Mouse (Mus musculus): ENCODE results near the gene A2ml1.

A2ml1 gene

DNA sequence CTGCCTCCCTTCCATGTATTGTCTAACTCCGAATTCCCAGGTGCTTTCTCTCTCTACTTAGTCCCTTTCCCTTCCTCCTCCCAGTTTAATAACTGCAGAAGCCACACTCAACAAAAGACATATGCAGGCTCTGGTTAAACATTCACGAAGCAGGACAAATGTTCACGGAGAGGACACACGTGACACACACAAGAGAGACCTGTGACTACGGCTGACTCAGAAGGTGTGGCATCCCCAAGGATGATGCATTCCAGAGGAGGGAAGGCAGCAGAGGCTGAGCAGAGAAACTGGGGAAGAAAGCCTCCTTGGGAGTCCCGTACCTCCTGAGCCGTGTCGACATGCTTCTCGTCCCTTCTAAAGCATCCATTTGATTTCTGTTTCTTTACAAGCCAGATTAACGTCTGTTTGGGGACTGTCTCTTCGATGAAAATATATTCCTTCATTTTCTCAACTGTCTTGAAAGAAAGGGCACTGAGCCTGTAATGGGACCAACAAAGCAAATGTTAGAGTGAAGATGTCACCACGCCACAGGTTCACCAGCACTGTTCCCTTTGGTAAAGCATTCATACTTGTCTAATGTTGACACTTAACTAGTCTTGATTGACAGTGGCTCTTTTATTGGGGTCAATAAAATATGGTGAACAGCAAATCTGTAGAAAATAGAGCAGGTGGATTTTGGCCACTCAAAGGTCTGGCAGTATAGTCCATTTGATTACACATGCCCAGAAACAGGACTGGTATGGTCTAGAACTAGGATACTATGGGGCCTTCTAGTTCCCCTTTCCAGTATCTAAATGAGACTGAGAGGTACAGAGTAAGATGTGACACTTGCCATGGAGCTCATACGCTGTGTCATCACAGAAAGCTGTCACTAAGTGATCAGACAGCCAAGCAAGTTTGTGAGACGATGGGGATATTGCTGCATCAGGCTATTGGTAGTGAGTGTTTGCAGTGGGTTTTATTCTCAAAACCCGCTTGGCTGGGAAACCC, 31.6 kb downstream of the A2ml1 start:
- peak; percentile 70 for DNase-seq (ENCODE audit: low read depth, low spot score)

DNA sequence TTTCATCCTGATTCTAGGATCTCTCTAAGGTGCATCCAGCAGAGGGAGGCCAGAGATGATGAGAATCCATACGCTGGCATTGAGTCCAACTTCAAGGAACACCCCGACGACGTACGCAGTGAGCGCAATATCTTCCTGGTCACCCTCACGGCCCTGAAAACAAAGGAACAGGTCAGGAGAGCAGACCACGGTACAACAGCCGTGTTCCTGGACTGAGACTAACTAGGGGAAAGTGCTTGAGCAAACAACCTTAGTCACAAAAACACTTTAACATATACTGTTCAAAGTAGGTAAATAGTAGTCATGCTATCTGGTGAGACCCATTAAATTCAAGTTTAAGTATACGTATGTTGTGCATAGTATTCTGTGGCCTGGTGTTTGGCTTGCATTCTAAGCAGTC, 32.9 kb downstream of the A2ml1 start:
- DNase-seq (ENCODE audit: low read depth, low spot score) = no peak

DNA sequence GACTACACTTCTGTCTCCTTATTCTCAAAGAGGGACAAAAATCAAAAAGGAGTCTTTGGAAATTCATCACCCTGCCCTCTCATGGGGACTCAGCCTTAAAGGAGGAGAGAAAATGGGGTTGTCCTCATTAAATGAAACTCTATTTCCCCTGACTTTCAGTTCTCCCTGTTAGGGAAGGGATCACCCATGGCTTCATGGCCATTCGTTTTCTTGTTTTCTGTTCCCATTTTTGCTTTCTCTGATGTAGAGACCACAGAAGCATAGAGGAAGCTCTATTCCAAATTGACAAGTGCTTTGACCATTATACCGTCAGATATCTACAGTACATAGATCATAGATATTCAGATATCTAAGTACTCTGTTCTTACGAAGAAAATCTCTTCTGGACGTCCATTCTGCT, 36.0 kb downstream of the A2ml1 start:
- DNase-seq (ENCODE audit: low read depth, low spot score) = peak; percentile 24

DNA sequence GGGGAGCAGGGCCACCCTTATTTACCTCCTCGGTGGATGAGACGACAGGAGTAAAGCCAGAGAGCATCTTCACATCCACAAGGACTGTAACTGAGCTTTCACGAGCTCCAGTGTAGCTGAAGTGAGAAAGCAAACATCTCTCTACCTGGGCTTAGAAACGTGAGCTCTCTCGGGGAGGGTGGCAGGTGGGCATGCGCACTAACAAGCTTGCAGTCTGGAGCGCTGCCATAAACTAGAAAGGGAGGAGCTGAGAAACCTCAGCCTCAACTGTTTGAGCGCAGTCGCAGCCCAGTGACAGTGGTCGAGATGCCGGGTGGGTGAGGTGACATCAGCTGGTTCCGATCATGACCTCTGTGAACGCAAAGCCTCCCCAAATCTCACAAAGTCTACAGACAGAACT, 38.2 kb downstream of the A2ml1 start:
- no peak for DNase-seq (ENCODE audit: low read depth, low spot score)

DNA sequence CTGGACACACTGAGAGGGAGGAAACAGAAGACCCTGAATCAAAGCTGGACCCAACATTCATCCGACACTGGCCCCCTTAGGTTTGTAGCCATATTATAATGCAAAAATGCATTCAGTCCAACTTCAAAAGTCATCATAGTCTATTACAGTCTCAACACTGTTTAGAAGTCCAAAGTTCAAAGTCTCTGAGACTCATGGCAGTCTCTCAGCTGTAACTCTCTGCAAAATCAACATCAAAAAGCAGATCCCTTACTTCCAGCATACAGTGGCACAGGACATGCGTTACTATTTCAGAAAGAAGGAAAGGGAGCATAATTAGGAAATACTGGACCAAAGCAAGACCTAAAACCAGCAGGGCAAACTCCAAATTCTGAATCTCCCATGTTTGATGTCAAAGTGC, 46.2 kb downstream of the A2ml1 start:
- no peak for DNase-seq (ENCODE audit: low read depth, low spot score)

DNA sequence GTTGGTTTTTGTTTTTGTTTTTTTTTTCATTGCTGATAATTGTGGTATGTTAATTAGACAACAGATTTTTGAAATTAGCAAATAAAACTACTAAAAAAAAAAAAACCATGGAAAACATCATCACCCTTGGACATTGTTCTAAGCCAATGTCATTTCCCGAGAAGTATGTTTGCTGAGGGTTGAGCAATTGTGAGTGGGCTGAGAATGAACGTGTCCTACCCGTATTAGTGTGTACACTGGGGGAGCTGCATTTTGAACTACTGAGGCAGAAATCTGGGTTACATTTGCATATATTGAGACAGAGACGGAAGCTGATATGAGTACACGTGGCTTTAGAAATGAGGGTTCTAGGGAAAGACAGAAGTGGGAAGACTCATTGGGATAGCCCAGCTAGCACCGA, 48.1 kb downstream of the A2ml1 start:
- no peak for DNase-seq (ENCODE audit: low read depth, low spot score)

DNA sequence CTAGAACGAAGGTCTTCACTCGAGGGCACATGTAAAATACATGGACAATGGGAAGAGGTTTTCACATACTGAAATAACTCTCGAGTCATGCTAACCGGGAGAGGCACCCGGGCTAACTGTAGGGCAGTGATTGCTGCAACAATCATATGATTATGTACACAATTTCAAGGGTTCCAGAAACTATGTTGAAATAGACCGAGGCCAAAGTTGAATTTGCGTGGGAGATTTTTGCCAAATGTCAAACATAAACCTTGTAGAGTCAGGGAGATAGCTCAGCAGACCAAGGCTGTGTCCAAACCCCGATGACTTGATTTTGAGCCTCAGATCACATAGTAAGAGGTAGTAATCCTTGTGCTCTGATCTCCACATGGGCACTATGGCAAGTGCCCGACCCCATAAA, 48.7 kb downstream of the A2ml1 start:
- no peak for DNase-seq (ENCODE audit: low read depth, low spot score)

DNA sequence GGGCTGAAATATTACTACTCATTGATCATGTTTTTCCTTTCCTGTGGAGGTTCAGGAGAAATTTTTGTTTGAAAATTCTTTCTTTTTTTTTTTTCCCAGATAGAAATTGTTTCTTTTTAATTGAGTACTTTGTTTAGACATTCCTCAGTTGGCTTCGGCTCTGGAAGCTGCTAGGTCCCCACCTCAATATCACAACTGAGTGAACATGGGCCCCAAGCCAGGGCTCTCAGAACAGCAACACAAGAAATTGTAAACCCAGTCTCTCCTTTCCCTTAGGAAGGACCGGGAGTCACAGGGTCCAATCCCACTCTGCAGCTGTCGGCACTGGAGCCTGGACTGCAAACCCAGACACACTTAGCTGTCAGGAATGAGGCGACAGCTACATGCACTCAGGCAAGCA, 52.9 kb downstream of the A2ml1 start:
- no peak for DNase-seq (ENCODE audit: low read depth, low spot score)

DNA sequence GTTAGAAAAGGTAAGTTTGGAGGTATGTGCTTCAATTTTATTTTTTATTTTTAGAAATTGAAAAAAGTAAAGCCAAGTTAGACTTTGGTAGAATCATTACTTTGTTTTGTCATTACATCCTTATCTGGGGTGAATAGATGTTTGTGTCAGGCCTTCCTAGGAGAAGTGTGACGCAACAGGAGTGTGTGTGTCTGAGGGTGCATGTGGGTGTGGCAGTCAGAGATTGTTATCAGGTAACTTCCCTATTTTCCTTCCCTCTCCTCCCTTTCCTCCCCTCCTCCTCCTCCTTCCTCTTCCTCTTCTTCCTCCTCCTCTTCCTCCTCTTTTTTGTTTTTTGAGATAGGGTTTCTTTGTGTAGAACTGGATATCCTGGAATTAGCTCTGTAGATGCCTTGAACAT, 54.3 kb downstream of the A2ml1 start:
- DNase-seq (ENCODE audit: low read depth, low spot score) = no peak

DNA sequence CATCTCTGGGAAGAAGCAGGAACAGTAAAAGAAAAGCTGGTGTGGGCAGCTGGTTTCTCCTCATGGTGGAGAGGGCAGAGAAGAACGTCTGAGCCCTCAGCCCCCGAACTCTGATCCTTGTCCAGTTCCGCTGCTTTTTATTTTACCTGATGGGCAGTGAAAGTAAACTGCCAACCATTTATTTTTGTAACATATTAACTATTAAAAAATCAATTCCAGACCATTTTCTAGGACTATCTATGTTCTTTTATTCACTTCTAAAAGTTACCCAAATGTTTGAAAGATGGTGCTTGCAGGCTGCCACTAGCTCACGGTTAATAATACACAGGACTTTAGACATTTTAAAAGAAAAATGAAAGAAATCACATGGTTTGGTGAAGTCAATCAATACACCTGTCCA, 54.8 kb downstream of the A2ml1 start, which contains the start of gene Pzp:
Gene Pzp (minus strand): TSS at position 120 of the 400 bp plus-strand sequence.
- no peak for DNase-seq (ENCODE audit: low read depth, low spot score)

DNA sequence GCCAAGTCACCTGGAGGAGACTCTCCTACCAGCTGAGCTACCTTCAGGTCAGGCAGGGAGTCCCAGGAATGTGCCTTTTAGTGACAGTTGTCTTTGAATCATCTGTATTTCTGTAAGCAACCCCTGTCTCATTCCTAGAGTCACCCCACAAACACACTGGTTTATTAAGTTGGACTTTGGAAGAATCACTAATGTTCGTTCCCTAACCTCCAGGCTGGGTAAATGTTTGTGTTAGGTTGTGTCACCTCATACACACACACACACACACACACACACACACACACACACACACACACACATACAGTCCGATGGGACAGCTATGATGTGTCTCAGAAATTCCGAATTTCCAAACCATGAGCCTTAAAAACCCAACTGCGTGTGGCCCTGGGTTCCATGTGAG, 55.6 kb downstream of the A2ml1 start:
- no peak for DNase-seq (ENCODE audit: low read depth, low spot score)

DNA sequence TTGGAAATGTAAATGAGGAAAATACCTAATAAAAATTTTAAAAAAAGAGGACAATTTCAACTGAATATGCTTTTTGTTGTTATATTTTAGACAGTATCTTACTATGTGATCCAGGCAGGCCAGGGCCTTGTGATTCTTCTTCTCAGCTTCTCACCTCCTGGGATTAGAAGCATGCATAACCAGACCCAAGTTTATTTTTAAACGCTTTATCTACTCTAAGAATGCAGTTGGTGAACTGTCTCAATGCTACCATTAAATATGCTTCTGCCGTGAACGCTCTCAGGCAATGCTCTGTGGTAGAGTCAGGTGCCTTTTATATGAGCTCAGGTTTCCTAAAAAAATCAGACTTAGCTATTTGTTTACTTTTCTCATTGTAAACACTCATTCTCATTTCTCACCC, 58.0 kb downstream of the A2ml1 start:
- no peak for DNase-seq (ENCODE audit: low read depth, low spot score)

DNA sequence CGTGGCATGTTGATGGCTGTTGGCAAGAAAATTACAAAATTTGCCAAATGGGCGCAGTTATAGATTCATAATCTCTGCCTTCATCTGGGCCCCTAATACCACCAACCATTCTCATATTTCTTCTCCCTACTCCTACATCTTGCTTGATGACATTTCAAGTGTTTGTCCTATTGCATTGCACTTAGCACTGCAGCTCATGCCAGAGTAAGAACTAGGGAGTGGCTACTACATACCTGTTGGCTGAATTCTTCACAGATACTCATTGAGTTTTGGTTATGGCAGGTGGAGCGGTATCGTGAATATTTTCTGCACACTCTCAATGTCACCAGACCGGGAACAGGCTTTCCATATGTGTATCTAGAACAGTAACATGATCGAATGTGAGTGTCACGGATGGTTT, 62.2 kb downstream of the A2ml1 start:
- DNase-seq (ENCODE audit: low read depth, low spot score) = no peak

DNA sequence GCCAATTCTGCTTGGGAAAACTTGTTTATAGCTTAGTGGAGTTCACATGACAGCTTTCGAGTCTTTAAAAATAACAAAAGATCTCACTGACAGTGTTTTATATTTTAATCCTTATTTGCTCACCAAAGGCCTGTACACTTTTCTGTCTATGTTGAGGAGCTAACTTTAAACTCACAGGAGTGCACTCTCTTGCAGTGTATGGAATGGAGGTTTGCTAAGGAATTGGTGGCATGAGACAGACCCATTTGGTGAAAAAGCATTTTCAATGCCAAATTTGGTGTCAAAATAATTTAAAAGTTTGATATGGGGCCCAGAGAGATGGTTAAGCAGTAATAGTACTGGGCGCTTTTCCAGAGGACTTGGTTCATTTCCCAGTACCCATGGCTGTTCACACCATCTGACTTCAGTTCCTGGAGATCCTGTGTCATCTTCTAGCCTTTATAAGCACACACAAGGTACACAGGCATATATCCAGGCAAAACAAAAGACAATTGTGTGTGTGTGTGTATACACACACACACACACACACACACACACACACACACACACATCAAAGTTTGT, 75.7 kb downstream of the A2ml1 start:
- DNase-seq (ENCODE audit: low read depth, low spot score) = no peak

DNA sequence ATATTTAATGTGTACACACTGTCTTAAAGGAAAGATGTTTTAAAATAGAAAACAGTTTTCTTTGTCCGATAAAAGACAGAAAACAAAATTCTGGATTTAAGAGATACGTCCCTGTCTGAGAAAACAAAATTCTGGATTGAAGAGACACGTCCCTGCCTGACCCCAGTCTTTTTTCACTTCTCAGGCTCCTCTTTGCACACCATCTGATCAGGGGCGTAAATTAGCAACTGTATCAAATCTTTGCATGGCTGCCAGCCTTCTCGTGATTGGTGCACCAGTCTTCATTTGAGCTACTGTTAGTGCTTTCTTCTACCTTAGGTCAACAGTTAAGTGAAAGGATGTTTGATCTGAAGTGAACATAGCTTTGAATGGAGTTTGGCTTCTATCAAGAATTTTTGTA, 76.7 kb downstream of the A2ml1 start:
- no peak for DNase-seq (ENCODE audit: low read depth, low spot score)

DNA sequence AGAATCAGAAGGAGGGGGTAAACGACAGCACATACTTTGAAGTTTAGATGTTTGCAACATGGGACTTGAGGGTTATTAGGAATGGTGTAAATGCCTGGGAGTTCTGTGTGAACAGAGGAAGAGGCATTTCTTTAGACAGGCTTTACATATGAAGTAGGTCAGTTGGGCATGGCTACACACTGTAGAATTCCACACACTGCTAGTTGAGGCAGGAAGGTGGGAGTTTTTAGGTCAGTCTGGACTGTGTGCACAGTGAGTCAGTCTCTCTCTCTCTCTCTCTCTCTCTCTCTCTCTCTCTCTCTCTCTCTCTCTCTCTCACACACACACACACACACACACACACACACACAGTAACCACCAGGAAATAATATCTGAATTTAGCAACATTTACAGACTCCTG, 86.1 kb downstream of the A2ml1 start:
- no peak for DNase-seq (ENCODE audit: low read depth, low spot score)

DNA sequence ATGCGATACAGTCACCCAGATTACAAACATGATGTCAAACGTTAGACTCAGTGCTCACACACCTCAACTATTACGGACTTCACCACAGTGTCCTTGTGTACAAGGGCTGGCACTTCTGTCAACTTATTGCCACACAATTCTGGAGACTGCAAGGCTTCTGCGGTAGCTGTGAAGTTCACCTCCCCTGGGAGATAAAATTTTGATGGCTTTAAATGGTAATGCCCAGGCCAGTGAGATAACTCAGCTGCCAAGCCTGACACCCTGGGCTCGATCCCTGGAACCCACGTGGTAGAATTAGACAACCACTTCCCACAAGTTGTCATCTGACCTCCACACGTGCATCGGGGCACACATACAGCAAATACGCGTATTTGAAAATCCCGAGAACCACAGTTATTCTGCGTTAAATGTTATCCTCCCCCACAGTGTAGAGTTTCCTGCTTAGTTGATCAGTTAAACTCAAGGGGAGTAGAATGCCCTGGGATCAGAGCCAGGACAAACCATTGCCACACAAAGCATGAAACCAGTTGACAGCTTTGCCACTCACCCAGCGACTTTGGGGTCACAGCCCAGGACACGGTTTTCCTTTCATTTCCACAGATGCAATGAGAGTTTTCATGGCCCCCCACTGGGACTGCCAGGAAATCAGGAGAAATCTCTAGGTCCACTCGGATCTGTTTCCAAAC, 86.6 kb downstream of the A2ml1 start:
- no peak for DNase-seq (ENCODE audit: low read depth, low spot score)

DNA sequence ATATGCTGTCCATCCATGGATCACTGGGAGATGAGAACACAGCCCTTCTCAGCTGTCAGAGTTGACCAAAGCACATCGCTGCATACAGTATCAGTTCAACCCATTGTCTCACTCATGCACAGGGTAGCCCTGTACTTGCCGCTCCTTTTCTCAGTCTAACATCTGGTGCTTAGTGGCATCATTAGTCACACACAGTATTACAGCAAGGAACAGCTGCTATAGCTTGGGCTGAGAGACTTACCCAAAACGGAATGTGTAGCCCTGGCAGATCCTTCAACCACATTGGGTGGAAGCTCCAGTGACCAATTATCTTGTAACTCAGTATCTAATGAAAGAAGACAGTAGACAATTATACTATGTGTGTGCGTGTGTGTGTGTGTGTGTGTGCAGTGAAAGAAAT, 89.5 kb downstream of the A2ml1 start:
- no peak for DNase-seq (ENCODE audit: low read depth, low spot score)

DNA sequence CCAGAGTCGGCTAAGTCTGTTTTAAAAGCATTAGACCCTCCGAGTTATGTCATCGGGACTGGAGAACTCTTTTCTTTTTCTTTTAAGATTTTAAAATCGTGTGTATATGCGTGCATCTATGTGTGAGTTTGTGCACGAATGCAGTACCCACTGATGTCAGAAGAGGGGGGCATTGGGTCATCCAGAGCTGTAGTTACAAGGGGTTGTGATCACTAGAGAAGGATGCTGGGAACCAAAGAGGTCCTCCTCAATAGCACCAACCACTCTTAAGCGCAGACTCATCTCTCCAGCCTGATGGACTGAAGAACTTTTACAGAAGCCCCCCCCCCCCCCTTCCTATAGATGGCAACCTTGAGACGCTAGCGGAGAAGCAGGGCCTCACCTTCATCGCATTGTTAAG, 91.3 kb downstream of the A2ml1 start:
- DNase-seq (ENCODE audit: low read depth, low spot score) = no peak

All from A20 (cell line).